Mouse (Mus musculus) thymus, postnatal 4 days (tissue): Measurements from ENCODE around the gene Nphp3.

Experiments
- DNase-seq: peaks from one replicate; pipeline ENCODE4 v3.0.0; 2021

The Nphp3 gene

DNA sequence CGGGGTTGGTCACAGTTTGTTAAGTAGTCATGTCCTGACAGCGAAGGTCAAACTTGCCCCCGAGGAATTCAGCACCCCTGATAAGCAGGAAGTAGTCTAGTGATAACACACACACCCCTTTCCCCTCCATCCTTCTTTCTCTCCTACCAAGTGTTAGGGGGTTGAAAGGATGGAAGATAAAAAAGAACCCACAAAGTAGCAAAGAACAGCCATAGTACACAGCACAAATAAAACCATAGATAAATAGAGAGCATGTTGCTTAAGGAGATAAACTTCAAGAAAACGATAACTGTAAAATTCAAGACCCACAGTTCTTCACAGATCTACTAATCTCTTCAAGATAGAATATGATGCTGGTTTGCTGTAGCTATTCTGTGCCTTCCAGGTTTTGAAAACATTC, 67.9 kb downstream of the Nphp3 start:
- no peak for DNase-seq

DNA sequence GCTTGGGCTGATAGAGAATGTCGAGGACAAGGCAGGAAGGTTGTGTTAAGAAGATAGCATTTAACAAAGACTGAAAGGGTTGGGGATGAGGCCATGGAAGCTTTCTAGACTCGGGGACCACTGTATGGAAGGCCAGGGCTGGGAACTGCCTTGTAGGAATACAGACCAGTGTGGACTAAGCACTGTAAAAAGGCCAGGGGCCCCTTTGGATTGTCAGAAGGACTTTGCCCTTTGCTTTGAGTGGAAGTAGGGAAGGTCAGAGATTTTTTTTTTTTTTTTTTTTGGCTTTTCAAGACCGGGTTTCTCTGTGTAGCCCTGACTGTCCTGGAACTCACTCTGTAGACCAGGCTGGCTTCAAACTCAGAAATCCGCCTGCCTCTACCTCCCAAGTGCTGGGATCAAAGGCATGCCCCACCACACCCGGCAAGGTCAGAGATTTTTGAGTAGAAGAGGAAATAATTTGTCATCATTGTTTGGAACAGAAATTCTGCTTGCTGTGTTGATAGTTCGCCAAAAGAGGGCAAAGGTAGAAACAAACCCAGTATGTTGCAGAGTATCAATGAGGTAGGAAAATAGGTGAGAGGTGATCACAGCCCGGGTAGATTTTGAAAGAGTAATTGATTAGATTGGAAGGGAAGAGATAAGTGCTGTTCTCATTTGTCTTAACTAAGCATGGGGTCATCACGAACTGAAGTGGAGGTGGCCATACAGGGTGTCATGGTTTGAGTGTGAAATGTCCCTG, 68.7 kb downstream of the Nphp3 start:
- no peak for DNase-seq

GRCm38 (mm10) chr9:104075808-104076207, 73.5 kb downstream of the Nphp3 start:
- no peak for DNase-seq

- no peak for DNase-seq
Measured at GRCm38 (mm10) chr9:104078780-104079179, 76.4 kb downstream of the Nphp3 start.

DNA sequence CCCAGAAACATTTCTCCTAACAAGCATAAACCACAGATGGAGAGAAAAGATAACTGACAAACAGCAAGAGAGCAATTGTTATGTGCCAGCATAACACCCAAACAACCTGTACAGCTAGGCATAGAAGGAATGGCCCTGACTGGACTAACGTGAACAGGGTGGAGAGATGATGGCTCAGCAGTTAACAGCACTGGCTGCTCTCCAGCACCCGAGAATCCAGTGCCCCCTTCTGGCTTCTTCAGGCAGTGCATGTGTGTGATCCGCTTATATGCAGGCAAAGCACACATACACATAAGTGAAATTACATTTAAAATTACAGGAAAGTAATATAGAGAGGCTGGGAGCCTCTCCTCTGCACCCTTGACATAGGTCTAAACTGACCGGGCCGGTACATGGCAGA, 77.0 kb downstream of the Nphp3 start:
- peak; percentile 79 for DNase-seq

- DNase-seq, result no peak
Measured at GRCm38 (mm10) chr9:104080038-104080437, 77.7 kb downstream of the Nphp3 start.

DNA sequence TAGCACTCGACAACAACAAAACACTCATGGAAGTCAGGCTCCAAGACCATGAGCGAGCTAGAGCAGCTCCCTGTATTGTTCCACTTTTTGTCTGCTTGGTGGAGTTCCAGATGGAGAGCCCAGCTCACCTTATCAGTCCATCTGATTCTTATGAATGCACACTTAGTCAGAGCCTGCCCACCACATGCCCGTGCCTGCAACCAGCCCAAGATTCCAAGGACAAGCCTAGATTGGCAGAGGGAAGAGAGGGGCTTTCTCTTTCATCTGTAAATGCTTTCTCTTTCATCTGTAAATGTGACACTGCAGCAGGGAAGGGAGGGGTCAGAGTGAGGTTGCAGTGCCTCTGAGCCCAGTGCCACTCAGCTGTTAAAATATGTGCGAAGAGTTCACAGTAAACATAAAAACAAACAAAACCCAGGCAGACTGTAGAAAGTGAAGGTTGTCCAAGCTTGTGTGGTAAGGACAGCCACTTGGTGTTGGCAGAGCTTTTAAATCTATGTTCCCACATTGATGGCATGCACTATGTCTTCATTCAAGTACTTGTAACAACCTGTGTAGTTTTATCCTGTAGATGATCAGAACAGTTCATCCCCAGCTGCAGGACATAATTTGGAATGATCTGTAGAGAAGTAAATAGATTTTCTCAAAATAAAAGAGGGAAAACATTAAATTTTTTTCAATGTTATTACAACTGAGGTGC, 83.5 kb downstream of the Nphp3 start:
- no peak for DNase-seq

- DNase-seq, result no peak
Measured at GRCm38 (mm10) chr9:104088555-104088954, 86.2 kb downstream of the Nphp3 start.

DNA sequence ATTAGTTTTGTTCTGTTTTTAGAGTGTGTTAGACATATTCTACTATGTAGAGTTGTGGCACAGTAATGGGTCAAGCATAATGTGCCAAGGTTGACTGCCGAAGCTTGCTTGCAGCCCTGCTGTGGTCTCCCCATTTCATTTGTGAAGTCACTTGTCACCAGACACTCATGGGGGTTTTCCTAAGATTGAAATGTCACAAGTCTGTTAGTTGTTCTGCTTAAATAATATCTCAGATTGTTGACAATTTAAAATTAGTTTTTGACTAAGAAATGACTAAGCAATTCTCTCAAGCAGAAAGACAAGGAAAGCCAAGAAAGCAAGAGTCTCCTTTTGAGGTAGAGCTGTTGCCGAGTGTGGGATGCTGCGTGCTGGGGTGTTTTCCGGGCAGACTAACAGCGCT, 90.6 kb downstream of the Nphp3 start:
- no peak for DNase-seq
